Mouse (Mus musculus) kidney, adult 2 months (tissue): ENCODE results near the gene Fam234a. TPM values are rescaled to one million over a fixed set of nuclear protein-coding genes. Genes with fewer than 3 reads are reported as not detected.
A peak's percentile ranks its signal among the peaks of the same experiment; 100 is the strongest.

ENCODE experiments used
- DNase-seq: peaks from one replicate; pipeline ENCODE4 v3.0.0; 2021
- H3K27ac ChIP-seq: fragments of 200-500 bp; 2 replicates; pipeline ENCODE4 v1.5.1; 2012; ENCODE audit warnings: low read depth, low read length, control low read depth, inconsistent platforms; ENCODE audit not compliant: insufficient read depth
- H3K27me3 ChIP-seq: fragments of 200-500 bp; replicated peaks from 2 replicates; pipeline ENCODE4 v1.6.1; 2012; ENCODE audit warnings: mild to moderate bottlenecking, moderate library complexity, low read length, inconsistent platforms; ENCODE audit not compliant: control insufficient read depth, insufficient read depth
- H3K36me3 ChIP-seq: fragments of 200-500 bp; 2 replicates; pipeline ENCODE4 v1.6.1; 2012; ENCODE audit warnings: mild to moderate bottlenecking, moderate library complexity, low read length, inconsistent platforms; ENCODE audit not compliant: control insufficient read depth, insufficient read depth
- H3K4me1 ChIP-seq: fragments of 200-500 bp; 2 replicates; pipeline ENCODE4 v1.6.1; 2011; ENCODE audit warnings: low read length; ENCODE audit not compliant: control insufficient read depth, insufficient read depth
- H3K4me3 ChIP-seq: fragments of 200-500 bp; 2 replicates; pipeline ENCODE4 v1.5.1; 2011; ENCODE audit warnings: mild to moderate bottlenecking, low read depth, low read length, control low read depth; ENCODE audit not compliant: insufficient read depth
- CTCF ChIP-seq: fragments of 200-500 bp; conservative IDR thresholded peaks from 2 replicates; pipeline ENCODE4 v1.5.1; 2011; ENCODE audit warnings: low read depth, mild to moderate bottlenecking, control low read depth, low read length, moderate library complexity, mixed read lengths; ENCODE audit not compliant: insufficient read depth, insufficient read length
- POLR2A ChIP-seq: fragments of 200-500 bp; IDR thresholded peaks from one replicate; pipeline ENCODE4 v1.6.1; 2011; ENCODE audit warnings: low read depth, low read length, control low read depth
- WGBS: fragments of 180-500 bp; shearing (Covaris S2); methylation state at CpG from one replicate; pipeline ENCODE4 v1.1.7; 2018; 5-methylcytosine and 5-hydroxymethylcytosine counted together
- polyA plus RNA-seq: library from polyadenylated mRNA; depleted of rRNA; stranded (reverse); fragments of >200 nt; gene quantifications from 2 replicates; pipeline ENCODE4 v1.2.3, GENCODE M21; 2012

The Fam234a gene
- polyA plus RNA-seq, 1 experiment, result 112 TPM

GRCm38 (mm10) chr17:26232863-26233262 is 11.2 kb downstream of the Fam234a start:
- H3K4me1 ChIP-seq, result peaks cover 3% of the 10 kb centered on the region
- no peaks in the 10 kb centered on the region for H3K27me3 ChIP-seq
- no peaks in the 10 kb centered on the region; the same call in 1 of the 2 replicates for H3K36me3 ChIP-seq
- TF ChIP-seq POLR2A (no peak), CTCF (peak; percentile 45)
- H3K4me3 ChIP-seq, result no peak overlapping the region
- 79% methylated on average over 8 of the region's 8 CpGs for WGBS
- no peak overlapping the region for H3K27ac ChIP-seq
- DNase-seq, result no peak

- Histone ChIP-seq H3K36me3 (no peaks in the 10 kb centered on the region; the same call in 1 of the 2 replicates), H3K27ac (no peak overlapping the region), H3K27me3 (no peaks in the 10 kb centered on the region), H3K4me3 (no peak overlapping the region), H3K4me1 (peaks cover 4% of the 10 kb centered on the region)
- 65% methylated on average over 5 of the region's 5 CpGs for WGBS
- TF ChIP-seq CTCF (no peak), POLR2A (no peak)
- no peak for DNase-seq
Observed at GRCm38 (mm10) chr17:26231156-26231555, 12.9 kb downstream of the Fam234a start.

GRCm38 (mm10) chr17:26229776-26230175 is 14.3 kb downstream of the Fam234a start:
- H3K27ac ChIP-seq, result no peak overlapping the region
- TF ChIP-seq POLR2A (no peak), CTCF (no peak)
- DNase-seq, result no peak
- no peaks in the 10 kb centered on the region for H3K27me3 ChIP-seq
- H3K36me3 ChIP-seq, result no peaks in the 10 kb centered on the region; the same call in 1 of the 2 replicates
- no peak overlapping the region for H3K4me3 ChIP-seq
- H3K4me1 ChIP-seq, result peaks cover 12% of the 10 kb centered on the region
- 95% methylated on average over 5 of the region's 5 CpGs for WGBS

- TF ChIP-seq CTCF (no peak), POLR2A (no peak)
- 41% methylated on average over 12 of the region's 12 CpGs for WGBS
- Histone ChIP-seq H3K4me3 (no peak overlapping the region), H3K27me3 (no peaks in the 10 kb centered on the region), H3K4me1 (peaks cover 11% of the 10 kb centered on the region; the same call in 1 of the 2 replicates), H3K36me3 (no peaks in the 10 kb centered on the region), H3K27ac (peak overlapping the region; percentile 85)
- peak; percentile 72 for DNase-seq
Observed at GRCm38 (mm10) chr17:26225150-26225549, 18.9 kb downstream of the Fam234a start.

GRCm38 (mm10) chr17:26221508-26221907 is 22.5 kb downstream of the Fam234a start:
- H3K36me3 ChIP-seq, result no peaks in the 10 kb centered on the region
- DNase-seq, result peak; percentile 43
- no peaks in the 10 kb centered on the region for H3K27me3 ChIP-seq
- peak overlapping the region; percentile 57 for H3K27ac ChIP-seq
- 45% methylated on average over 2 of the region's 2 CpGs for WGBS
- no peak overlapping the region for H3K4me3 ChIP-seq
- TF ChIP-seq POLR2A (no peak), CTCF (no peak)
- H3K4me1 ChIP-seq, result peaks cover 11% of the 10 kb centered on the region; the same call in 1 of the 2 replicates

GRCm38 (mm10) chr17:26212681-26213080 is 31.4 kb downstream of the Fam234a start:
- H3K27me3 ChIP-seq, result no peaks in the 10 kb centered on the region
- no peaks in the 10 kb centered on the region for H3K4me1 ChIP-seq
- peak overlapping the region; percentile 43; the same call in 1 of the 2 replicates for H3K27ac ChIP-seq
- TF ChIP-seq CTCF, result no peak
- no peak for TF ChIP-seq POLR2A
- DNase-seq, result peak; percentile 18
- H3K4me3 ChIP-seq, result no peak overlapping the region
- H3K36me3 ChIP-seq, result no peaks in the 10 kb centered on the region; the same call in 1 of the 2 replicates
- WGBS, result 79% methylated on average over 11 of the region's 11 CpGs

- 81% methylated on average over 7 of the region's 7 CpGs for WGBS
- Histone ChIP-seq H3K4me3 (no peak overlapping the region), H3K36me3 (no peaks in the 10 kb centered on the region; the same call in 1 of the 2 replicates), H3K4me1 (no peaks in the 10 kb centered on the region), H3K27ac (no peak overlapping the region; the same call in 1 of the 2 replicates), H3K27me3 (no peaks in the 10 kb centered on the region)
- DNase-seq, result no peak
- TF ChIP-seq CTCF (no peak), POLR2A (no peak)
Observed at GRCm38 (mm10) chr17:26212241-26212640, 31.8 kb downstream of the Fam234a start.

GRCm38 (mm10) chr17:26207686-26208085 is 36.4 kb downstream of the Fam234a start, which contains the start of gene Arhgdig:
Gene Arhgdig (minus strand): TSS chr17:26207786.
- TF ChIP-seq POLR2A, result no peak
- TF ChIP-seq CTCF, result no peak

More at GRCm38 (mm10) chr17:26207686-26208085, 36.4 kb downstream of the Fam234a start, which contains the start of gene Arhgdig:
- DNase-seq, result no peak
- H3K27me3 ChIP-seq, result no peaks in the 10 kb centered on the region
- H3K36me3 ChIP-seq, result no peaks in the 10 kb centered on the region
- WGBS, result 80% methylated on average over 12 of the region's 12 CpGs
- no peak within 1 kb of the TSS for H3K27ac ChIP-seq
- 0 out of 2 replicates have a peak, but pooled peaks cover 5% of the 10 kb centered on the region for H3K4me1 ChIP-seq
- H3K4me3 ChIP-seq, result no peak within 1 kb of the TSS
